Mouse (Mus musculus): ENCODE measurements around the gene Eogt. TPM values are rescaled to one million over a fixed set of nuclear protein-coding genes. Genes with fewer than 3 reads are reported as not detected.

The Eogt gene
- 10 to 100 TPM; 38.6 to 41.3 TPM for total RNA-seq (2021)
- long read RNA-seq, experiment 1, full-length matches to known transcripts: 8 of 30 reads
- long read RNA-seq, experiment 1, partial matches to known transcripts: 11 of 30 reads
- long read RNA-seq, experiment 1, other reads (novel, unspliced or antisense): 11 of 30 reads
- long read RNA-seq, experiment 2, full-length matches to known transcripts: 18 of 42 reads
- long read RNA-seq, experiment 2, partial matches to known transcripts: 11 of 42 reads
- long read RNA-seq, experiment 2, other reads (novel, unspliced or antisense): 13 of 42 reads

- intact Hi-C loops (cut with DNase I): no loop called here
- DNase-seq (ENCODE audit: low spot score in 2 of 2): peak; percentile 49 to 71
These were observed at the start of gene Eogt for GRCm38 (mm10) chr6:97148383-97149251. TSS of gene Eogt (minus strand) at chr6:97149182.

GRCm38 (mm10) chr6:97179367-97179828, 30.4 kb upstream of the Eogt start:
- DNase-seq (ENCODE audit: low spot score in 2 of 2): peak in 1 of 2 experiments; percentile 40
- intact Hi-C loops (cut with DNase I): loop anchor here (10.0 kb wide), 1 partner anchor 345 kb away; no protein-coding TSS in a partner anchor

GRCm38 (mm10) chr6:97178491-97179366, 29.7 kb upstream of the Eogt start, which contains the start of gene Tmf1:
TSS of gene Tmf1 (minus strand) at chr6:97179122.
- peak; percentile 94 to 97 for DNase-seq (ENCODE audit: low spot score in 2 of 2)
- intact Hi-C loops (cut with DNase I): loop anchor here (10.0 kb wide), 1 partner anchor 346 kb away; no protein-coding TSS in a partner anchor

- intact Hi-C loops (cut with DNase I): loop anchor here (10.0 kb wide), 1 partner anchor 349 kb away; no protein-coding TSS in a partner anchor
- peak in 1 of 2 experiments; percentile 17 for DNase-seq (ENCODE audit: low spot score in 2 of 2)
These were observed 26.7 kb upstream of the Eogt start for GRCm38 (mm10) chr6:97175716-97176115.

GRCm38 (mm10) chr6:97150156-97150555, 1.2 kb upstream of the Eogt start:
- no peak for DNase-seq (ENCODE audit: low spot score in 2 of 2)
- intact Hi-C loops (cut with DNase I): no loop called here

- intact Hi-C loops (cut with DNase I): no loop called here
- DNase-seq (ENCODE audit: low spot score in 2 of 2): no peak
These were observed 739 bp upstream of the Eogt start for GRCm38 (mm10) chr6:97149721-97150120.

GRCm38 (mm10) chr6:97147755-97148382, 1.1 kb downstream of the Eogt start:
- peak; percentile 32 to 61 for DNase-seq (ENCODE audit: low spot score in 2 of 2)
- intact Hi-C loops (cut with DNase I): no loop called here

GRCm38 (mm10) chr6:97145156-97145555, 3.8 kb downstream of the Eogt start:
- intact Hi-C loops (cut with DNase I): no loop called here
- DNase-seq (ENCODE audit: low spot score in 2 of 2): no peak

- intact Hi-C loops (cut with DNase I): no loop called here
- no peak for DNase-seq (ENCODE audit: low spot score in 2 of 2)
These were observed 4.6 kb downstream of the Eogt start for GRCm38 (mm10) chr6:97144359-97144758.

GRCm38 (mm10) chr6:97142611-97143010, 6.4 kb downstream of the Eogt start:
- intact Hi-C loops (cut with DNase I): no loop called here
- DNase-seq (ENCODE audit: low spot score in 2 of 2): no peak

- intact Hi-C loops (cut with DNase I): no loop called here
- no peak for DNase-seq (ENCODE audit: low spot score in 2 of 2)
These were observed 7.2 kb downstream of the Eogt start for GRCm38 (mm10) chr6:97141811-97142210.

GRCm38 (mm10) chr6:97132707-97133303, 16.2 kb downstream of the Eogt start:
- intact Hi-C loops (cut with DNase I): no loop called here

GRCm38 (mm10) chr6:97131808-97132207, 17.2 kb downstream of the Eogt start:
- no peak for DNase-seq (ENCODE audit: low spot score in 2 of 2)
- intact Hi-C loops (cut with DNase I): no loop called here

More at GRCm38 (mm10) chr6:97132707-97133303, 16.2 kb downstream of the Eogt start:
- no peak for DNase-seq (ENCODE audit: low spot score in 2 of 2)

GRCm38 (mm10) chr6:97130979-97131378, 18.0 kb downstream of the Eogt start:
- intact Hi-C loops (cut with DNase I): no loop called here
- DNase-seq (ENCODE audit: low spot score in 2 of 2): no peak

- DNase-seq (ENCODE audit: low spot score in 2 of 2): peak in 1 of 2 experiments; percentile 33
- intact Hi-C loops (cut with DNase I): no loop called here
These were observed 24.5 kb downstream of the Eogt start for GRCm38 (mm10) chr6:97124336-97125010.

- intact Hi-C loops (cut with DNase I): no loop called here
- DNase-seq (ENCODE audit: low spot score in 2 of 2): no peak
These were observed 28.1 kb downstream of the Eogt start for GRCm38 (mm10) chr6:97120922-97121321.

GRCm38 (mm10) chr6:97118327-97118726, 30.7 kb downstream of the Eogt start:
- DNase-seq (ENCODE audit: low spot score in 2 of 2): no peak
- intact Hi-C loops (cut with DNase I): no loop called here

- DNase-seq (ENCODE audit: low spot score in 2 of 2): no peak
- intact Hi-C loops (cut with DNase I): no loop called here
These were observed 32.1 kb downstream of the Eogt start for GRCm38 (mm10) chr6:97116896-97117295.

Data from left cerebral cortex, postnatal 14 days (tissue).